Mouse (Mus musculus) left cerebral cortex, postnatal 36 days (tissue): Measurements from ENCODE around the gene Odf3l1. TPM values are rescaled to one million over a fixed set of nuclear protein-coding genes. Genes with fewer than 3 reads are reported as not detected.
A peak's percentile ranks its signal among the peaks of the same experiment; 100 is the strongest.

ENCODE experiments used
- DNase-seq, 2 experiments: peaks; one replicate each; pipeline ENCODE4 v3.0.0; 2021 to 2022; ENCODE audit warnings: low spot score in 2 of 2, mixed read lengths in 1 of 2
- intact Hi-C: fragments of 180-260 bp; cut with DNase I; formaldehyde crosslinking; loops from one replicate; pipeline ENCODE4 v1.15.1; 2025
- total RNA-seq, 2 experiments: library from RNA; stranded (reverse); gene quantifications; 2 replicates each; pipeline ENCODE4 v1.2.3; 2021

Gene Odf3l1
- total RNA-seq, 2 experiments from 2014 or later = not detected

GRCm38 (mm10) chr9:56851778-56852177 lies 12.7 kb downstream of the Odf3l1 start:
- DNase-seq = no peak
- intact Hi-C loops = no loop called here

GRCm38 (mm10) chr9:56850905-56851252 lies 13.6 kb downstream of the Odf3l1 start:
- intact Hi-C loops = no loop called here
- no peak for DNase-seq

GRCm38 (mm10) chr9:56850128-56850904 lies 14.2 kb downstream of the Odf3l1 start:
- intact Hi-C loops = no loop called here
- DNase-seq = no peak

- DNase-seq = peak; percentile 62 to 73
- intact Hi-C loops = no loop called here
Observed at GRCm38 (mm10) chr9:56847523-56847922, 17.0 kb downstream of the Odf3l1 start.

GRCm38 (mm10) chr9:56844644-56845043 lies 19.8 kb downstream of the Odf3l1 start:
- intact Hi-C loops = no loop called here

GRCm38 (mm10) chr9:56843679-56844188 lies 20.7 kb downstream of the Odf3l1 start:
- intact Hi-C loops = loop anchor here (2.0 kb wide), 1 partner anchor 45 kb away; no protein-coding TSS in a partner anchor
- peak; percentile 69 to 75 for DNase-seq

More at GRCm38 (mm10) chr9:56844644-56845043, 19.8 kb downstream of the Odf3l1 start:
- DNase-seq = no peak

GRCm38 (mm10) chr9:56842303-56842719 lies 22.2 kb downstream of the Odf3l1 start:
- DNase-seq = no peak
- intact Hi-C loops = loop anchor here (2.0 kb wide), 1 partner anchor 46 kb away; no protein-coding TSS in a partner anchor

- no peak for DNase-seq
- intact Hi-C loops = loop anchor here (2.0 kb wide), 1 partner anchor 47 kb away; no protein-coding TSS in a partner anchor
Observed at GRCm38 (mm10) chr9:56841864-56842263, 22.6 kb downstream of the Odf3l1 start.

- DNase-seq = no peak
- intact Hi-C loops = no loop called here
Observed at GRCm38 (mm10) chr9:56840721-56841120, 23.8 kb downstream of the Odf3l1 start.

- intact Hi-C loops = no loop called here
- DNase-seq = no peak
Observed at GRCm38 (mm10) chr9:56835152-56835551, 29.3 kb downstream of the Odf3l1 start.

- DNase-seq = peak; percentile 36 to 49
- intact Hi-C loops = no loop called here
Observed at GRCm38 (mm10) chr9:56832900-56833299, 31.6 kb downstream of the Odf3l1 start.

GRCm38 (mm10) chr9:56831904-56832303 lies 32.6 kb downstream of the Odf3l1 start:
- intact Hi-C loops = no loop called here
- no peak for DNase-seq

- intact Hi-C loops = no loop called here
- no peak for DNase-seq
Observed at GRCm38 (mm10) chr9:56830162-56830561, 34.3 kb downstream of the Odf3l1 start.

- DNase-seq = no peak
- intact Hi-C loops = no loop called here
Observed at GRCm38 (mm10) chr9:56828841-56829240, 35.6 kb downstream of the Odf3l1 start.

- no peak for DNase-seq
- intact Hi-C loops = no loop called here
Observed at GRCm38 (mm10) chr9:56828146-56828545, 36.3 kb downstream of the Odf3l1 start.

GRCm38 (mm10) chr9:56825476-56826213 lies 38.8 kb downstream of the Odf3l1 start:
- DNase-seq = no peak
- intact Hi-C loops = no loop called here

GRCm38 (mm10) chr9:56824900-56825299 lies 39.6 kb downstream of the Odf3l1 start:
- intact Hi-C loops = no loop called here

GRCm38 (mm10) chr9:56810916-56811315 lies 53.6 kb downstream of the Odf3l1 start:
- DNase-seq = no peak
- intact Hi-C loops = no loop called here

More at GRCm38 (mm10) chr9:56824900-56825299, 39.6 kb downstream of the Odf3l1 start:
- DNase-seq = no peak

- no peak for DNase-seq
- intact Hi-C loops = no loop called here
Observed at GRCm38 (mm10) chr9:56807990-56808389, 56.5 kb downstream of the Odf3l1 start.

- no peak for DNase-seq
- intact Hi-C loops = no loop called here
Observed at GRCm38 (mm10) chr9:56803146-56803545, 61.3 kb downstream of the Odf3l1 start.
